Mouse (Mus musculus): ENCODE measurements around the gene Dhx33. TPM values are rescaled to one million over a fixed set of nuclear protein-coding genes. Genes with fewer than 3 reads are reported as not detected.

Gene Dhx33
- polyA plus RNA-seq, 1 experiment from 2014 or later = 5.1 TPM

DNA sequence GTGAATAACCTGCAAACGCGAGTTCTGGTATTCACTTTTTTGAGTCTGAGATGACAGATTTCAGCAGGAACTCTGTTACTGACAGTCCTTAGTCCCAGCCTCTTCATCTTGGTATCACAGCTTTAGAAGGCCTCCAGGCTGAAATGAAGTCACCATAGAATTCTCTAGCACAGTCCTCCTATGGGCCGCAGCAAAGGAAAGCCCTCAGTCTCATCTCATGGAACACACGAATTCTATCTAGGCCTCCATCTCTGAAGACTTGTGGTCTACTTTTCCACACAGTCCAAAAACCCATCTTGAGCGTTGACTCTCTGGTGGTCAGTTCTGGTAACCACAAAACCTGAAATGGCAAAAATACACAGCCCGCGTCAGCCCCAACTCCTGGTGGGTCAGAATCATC lies 27.8 kb upstream of the Dhx33 start:
- 55% methylated on average over 7 of the region's 7 CpGs for WGBS
- Histone ChIP-seq H3K4me2 (replicated peaks; ENCODE audit: low read depth) (peak overlapping the region; percentile 74), H3K27me3 (ENCODE audit: control insufficient read depth, insufficient read depth, low read length) (no peaks in the 10 kb centered on the region), H3K4me3 (ENCODE audit: low read depth, low read length) (peak overlapping the region; percentile 50; the same call in 1 of the 2 replicates), H3K36me3 (ENCODE audit: control insufficient read depth, insufficient read depth, low read length) (peaks cover 2% of the 10 kb centered on the region; the same call in 1 of the 2 replicates), H3K4me1 (replicated peaks; ENCODE audit: control insufficient read depth, insufficient read depth) (no peaks in the 10 kb centered on the region), H3K9me3 (ENCODE audit: control insufficient read depth, low read length) (no peaks in the 10 kb centered on the region), H3K9ac (ENCODE audit: low read length) (peak overlapping the region; percentile 32; the same call in 1 of the 2 replicates), H3K27ac (replicated peaks) (no peak overlapping the region)
- ATAC-seq (ENCODE audit: low FRiP score, low TSS enrichment) (no peak), DNase-seq (ENCODE audit: low spot score) (no peak)
- TF ChIP-seq EP300 (optimal IDR thresholded peaks at IDR 0.05) (no peak), CTCF (IDR thresholded peaks at IDR 0.05; ENCODE audit: low read depth) (no peak)

DNA sequence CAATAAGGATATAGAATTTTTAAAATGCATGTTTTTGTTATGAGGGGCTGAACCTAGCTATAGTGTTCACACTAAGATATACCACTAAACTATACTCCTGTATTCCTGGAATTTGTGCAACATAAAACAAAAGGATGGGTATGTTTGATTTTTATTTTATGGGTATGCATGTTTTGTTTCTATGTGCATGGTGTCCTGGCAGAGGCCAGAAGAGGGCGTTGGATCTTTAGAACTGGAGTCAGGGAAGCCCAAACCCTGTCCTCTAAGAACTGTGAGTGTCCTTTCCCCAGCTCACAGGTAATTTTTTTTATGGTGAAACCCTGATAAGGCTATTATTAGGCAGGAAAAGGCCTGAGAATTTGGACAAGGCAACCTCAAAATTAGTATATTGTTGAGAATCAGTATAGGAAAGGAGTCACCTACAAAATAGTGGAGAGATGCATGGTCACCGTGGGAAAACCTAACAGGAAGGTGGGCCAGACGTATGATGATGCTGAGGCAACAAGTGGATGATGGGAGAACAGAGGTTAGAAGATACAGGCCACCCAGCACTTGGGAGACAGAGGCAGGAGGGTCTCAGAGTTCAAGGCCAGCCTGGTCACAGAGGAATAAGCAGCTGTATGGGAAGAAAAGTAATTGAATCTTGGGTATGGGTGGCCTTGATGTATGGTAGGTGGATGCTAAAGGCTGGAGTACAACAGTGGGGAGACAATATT lies 25.3 kb upstream of the Dhx33 start:
- 76% methylated on average over 3 of the region's 3 CpGs for WGBS
- no peak overlapping the region for H3K9ac ChIP-seq (ENCODE audit: low read length)
- no peaks in the 10 kb centered on the region for H3K9me3 ChIP-seq (ENCODE audit: control insufficient read depth, low read length)
- no peak overlapping the region for H3K4me2 ChIP-seq (replicated peaks; ENCODE audit: low read depth)
- TF ChIP-seq EP300 (optimal IDR thresholded peaks at IDR 0.05) = no peak
- peak; percentile 30; the same call in 1 of the 2 replicates for TF ChIP-seq CTCF (IDR thresholded peaks at IDR 0.05; ENCODE audit: low read depth)
- ATAC-seq (ENCODE audit: low FRiP score, low TSS enrichment) (no peak), DNase-seq (ENCODE audit: low spot score) (no peak)
- no peaks in the 10 kb centered on the region for H3K4me1 ChIP-seq (replicated peaks; ENCODE audit: control insufficient read depth, insufficient read depth)
- H3K4me3 ChIP-seq (ENCODE audit: low read depth, low read length) = no peak overlapping the region
- peaks cover 12% of the 10 kb centered on the region; the same call in 1 of the 2 replicates for H3K36me3 ChIP-seq (ENCODE audit: control insufficient read depth, insufficient read depth, low read length)
- no peaks in the 10 kb centered on the region for H3K27me3 ChIP-seq (ENCODE audit: control insufficient read depth, insufficient read depth, low read length)
- no peak overlapping the region for H3K27ac ChIP-seq (replicated peaks)

DNA sequence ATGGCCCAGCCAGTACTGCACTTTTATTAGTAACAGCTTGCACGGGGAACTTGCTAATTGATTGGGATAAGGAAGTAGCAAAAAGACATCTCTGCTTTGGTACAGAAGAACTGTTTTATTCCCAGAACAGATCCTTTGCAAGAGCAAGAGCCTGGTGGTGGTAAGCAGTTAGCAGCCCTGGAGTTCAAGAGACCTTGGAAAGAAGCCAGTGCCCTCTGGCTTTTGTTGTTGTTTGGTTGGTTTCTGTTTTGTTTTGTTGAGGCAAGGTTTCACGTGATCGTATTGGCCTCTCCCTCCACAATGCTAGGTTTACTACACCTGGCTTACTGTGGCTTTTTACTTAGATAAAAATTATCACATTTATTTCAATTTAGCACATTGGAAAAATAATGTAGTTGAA lies 24.0 kb upstream of the Dhx33 start:
- no peak overlapping the region for H3K27ac ChIP-seq (replicated peaks)
- 71% methylated on average over 3 of the region's 3 CpGs for WGBS
- H3K27me3 ChIP-seq (ENCODE audit: control insufficient read depth, insufficient read depth, low read length) = no peaks in the 10 kb centered on the region
- TF ChIP-seq EP300 (optimal IDR thresholded peaks at IDR 0.05) (no peak), CTCF (IDR thresholded peaks at IDR 0.05; ENCODE audit: low read depth) (no peak)
- DNase-seq (ENCODE audit: low spot score) (no peak), ATAC-seq (ENCODE audit: low FRiP score, low TSS enrichment) (no peak)
- peaks cover 12% of the 10 kb centered on the region; the same call in 1 of the 2 replicates for H3K36me3 ChIP-seq (ENCODE audit: control insufficient read depth, insufficient read depth, low read length)
- no peak overlapping the region for H3K9ac ChIP-seq (ENCODE audit: low read length)
- H3K9me3 ChIP-seq (ENCODE audit: control insufficient read depth, low read length) = no peaks in the 10 kb centered on the region
- no peak overlapping the region for H3K4me3 ChIP-seq (ENCODE audit: low read depth, low read length)
- H3K4me1 ChIP-seq (replicated peaks; ENCODE audit: control insufficient read depth, insufficient read depth) = no peaks in the 10 kb centered on the region
- H3K4me2 ChIP-seq (replicated peaks; ENCODE audit: low read depth) = no peak overlapping the region

DNA sequence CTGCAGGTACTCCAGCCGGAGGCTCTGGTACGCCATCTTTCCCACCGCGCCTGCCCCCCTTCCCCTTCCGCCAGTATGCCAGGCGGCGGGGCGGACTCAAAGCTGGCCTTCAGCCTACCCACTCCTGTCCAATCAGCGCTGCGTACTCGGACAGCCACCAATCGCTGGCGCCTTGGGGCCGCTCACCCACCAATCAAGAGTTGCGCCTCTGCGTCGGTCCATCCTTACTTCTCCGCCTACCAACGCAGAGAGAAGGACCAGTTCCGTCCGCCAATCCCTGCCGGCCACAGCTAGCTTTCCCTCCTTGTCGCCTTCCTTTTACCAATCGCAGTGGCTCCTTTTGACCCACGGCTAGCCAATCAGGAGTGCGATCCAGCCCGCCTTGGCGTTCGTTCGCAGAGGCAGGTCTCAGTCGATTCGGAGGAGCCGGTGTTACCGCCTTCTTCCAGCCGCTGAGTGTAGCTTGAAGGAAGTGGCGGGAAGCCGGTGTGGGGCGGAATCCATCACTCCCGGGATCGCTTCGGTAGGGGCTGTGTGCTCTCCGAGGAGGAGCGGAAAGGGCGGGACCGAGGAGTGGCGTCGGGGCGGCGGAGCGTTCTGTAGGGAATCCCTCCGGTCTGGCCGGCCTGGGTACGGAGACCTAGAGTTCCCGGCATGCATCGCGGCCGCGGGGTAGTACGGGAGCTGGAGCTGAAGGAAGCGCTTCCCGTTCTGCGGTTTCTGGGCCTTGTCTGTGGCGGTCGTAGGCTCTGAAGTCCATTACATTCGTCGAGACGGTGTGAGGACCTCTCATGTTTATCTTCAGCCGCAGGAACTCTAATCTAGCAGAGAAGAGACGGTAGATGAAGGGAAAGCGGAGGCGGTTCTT lies 15.2 kb upstream of the Dhx33 start, which contains the start of the genes Mis12 and Derl2:
Gene Mis12, plus strand, starts transcription at position 411 of the 868 bp plus-strand sequence.
Gene Derl2, minus strand, starts transcription at position 641 of the 868 bp plus-strand sequence.
- Histone ChIP-seq H3K4me3 (ENCODE audit: low read depth, low read length) (peak within 1 kb of the TSS; percentile 94), H3K27ac (replicated peaks) (peak within 1 kb of the TSS; percentile 89), H3K27me3 (ENCODE audit: control insufficient read depth, insufficient read depth, low read length) (no peaks in the 10 kb centered on the region), H3K9ac (ENCODE audit: low read length) (peak within 1 kb of the TSS; percentile 89), H3K36me3 (ENCODE audit: control insufficient read depth, insufficient read depth, low read length) (no peaks in the 10 kb centered on the region), H3K4me1 (replicated peaks; ENCODE audit: control insufficient read depth, insufficient read depth) (0 out of 2 replicates have a peak, but pooled peaks cover 4% of the 10 kb centered on the region), H3K4me2 (replicated peaks; ENCODE audit: low read depth) (peak within 1 kb of the TSS; percentile 77), H3K9me3 (ENCODE audit: control insufficient read depth, low read length) (no peaks in the 10 kb centered on the region)
- TF ChIP-seq EP300 (optimal IDR thresholded peaks at IDR 0.05) = peak; percentile 89
- peak; percentile 0; the same call in 1 of the 2 replicates for TF ChIP-seq CTCF (IDR thresholded peaks at IDR 0.05; ENCODE audit: low read depth)
- WGBS = under 1% methylated on average over 67 of the region's 71 CpGs
- DNase-seq (ENCODE audit: low spot score) = peak; percentile 98
- peak; percentile 100 for ATAC-seq (ENCODE audit: low FRiP score, low TSS enrichment)

DNA sequence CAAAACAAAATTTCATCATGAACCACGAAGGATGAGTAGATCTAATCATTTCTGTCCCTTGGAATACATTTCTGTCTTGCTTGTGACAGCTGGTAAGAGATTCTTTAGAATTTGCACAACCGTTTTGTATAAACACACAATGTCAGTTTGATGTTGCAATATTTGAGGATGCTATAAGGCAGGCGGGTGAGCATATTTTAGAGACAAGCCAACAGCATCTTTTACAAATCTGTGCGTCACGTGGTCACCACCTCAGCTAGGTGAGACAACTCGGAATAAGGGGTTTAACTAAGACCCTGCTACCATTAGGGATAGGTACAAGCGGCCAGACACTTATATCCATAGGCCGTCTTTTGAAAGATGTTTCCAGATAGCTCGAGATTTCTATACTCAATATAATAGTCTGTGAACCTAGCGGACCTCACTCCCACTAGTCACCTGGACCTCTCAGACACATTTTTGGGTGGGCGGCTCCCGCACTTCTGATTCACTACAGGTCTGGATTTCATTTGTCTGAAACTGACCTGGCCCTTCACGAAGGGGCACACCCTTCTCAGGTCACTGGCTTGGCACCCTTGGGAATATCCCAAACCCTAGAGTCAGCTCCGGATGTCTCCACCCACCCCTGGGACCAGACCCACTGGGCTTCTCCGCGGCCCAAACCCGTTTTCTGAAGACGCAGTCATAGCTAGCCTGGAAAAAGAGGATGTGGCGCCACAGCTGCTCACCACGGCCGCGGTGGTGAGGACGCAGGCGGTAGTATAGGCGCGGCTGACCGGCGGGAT lies 14.4 kb upstream of the Dhx33 start:
- Histone ChIP-seq H3K4me3 (ENCODE audit: low read depth, low read length) (peak overlapping the region; percentile 94), H3K9ac (ENCODE audit: low read length) (peak overlapping the region; percentile 89), H3K36me3 (ENCODE audit: control insufficient read depth, insufficient read depth, low read length) (no peaks in the 10 kb centered on the region), H3K9me3 (ENCODE audit: control insufficient read depth, low read length) (no peaks in the 10 kb centered on the region), H3K4me1 (replicated peaks; ENCODE audit: control insufficient read depth, insufficient read depth) (0 out of 2 replicates have a peak, but pooled peaks cover 4% of the 10 kb centered on the region), H3K4me2 (replicated peaks; ENCODE audit: low read depth) (peak overlapping the region; percentile 77), H3K27ac (replicated peaks) (peak overlapping the region; percentile 75), H3K27me3 (ENCODE audit: control insufficient read depth, insufficient read depth, low read length) (no peaks in the 10 kb centered on the region)
- TF ChIP-seq EP300 (optimal IDR thresholded peaks at IDR 0.05) = no peak
- TF ChIP-seq CTCF (IDR thresholded peaks at IDR 0.05; ENCODE audit: low read depth) = no peak
- peak; percentile 8 for ATAC-seq (ENCODE audit: low FRiP score, low TSS enrichment)
- DNase-seq (ENCODE audit: low spot score) = no peak
- 2% methylated on average over 28 of the region's 28 CpGs for WGBS

All from stomach, postnatal 0 days (tissue).